Mouse (Mus musculus) right cerebral cortex, postnatal 25 days (tissue): ENCODE results near the gene Clpsl2.

Source experiments
- DNase-seq: peaks from one replicate; pipeline ENCODE4 v3.0.0; 2022

Gene Clpsl2

GRCm38 (mm10) chr17:28549111-28549510 is at the start of gene Clpsl2:
TSS of gene Clpsl2 (plus strand) at chr17:28549411.
- DNase-seq, result no peak

DNA sequence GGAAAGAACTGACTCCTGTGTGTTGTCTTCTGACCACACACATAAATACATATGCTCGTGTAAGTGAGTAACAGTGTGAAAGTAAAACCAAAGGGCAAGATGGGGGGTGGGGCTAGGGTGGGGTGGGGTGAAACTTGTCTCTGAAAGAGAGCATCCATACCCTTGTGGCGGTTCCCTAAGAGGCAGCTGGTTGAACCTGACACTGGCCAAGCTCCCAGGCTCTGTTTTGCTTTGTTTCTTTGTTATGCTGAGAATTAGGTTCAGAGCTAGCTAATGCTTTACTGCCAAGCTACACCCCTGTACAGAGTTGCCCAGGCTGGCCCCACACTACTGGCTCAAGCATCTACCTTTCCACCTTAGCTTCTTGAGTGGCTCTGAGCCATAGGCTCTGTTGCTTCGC is 48.7 kb upstream of the Clpsl2 start:
- no peak for DNase-seq

GRCm38 (mm10) chr17:28502196-28502821 is 46.9 kb upstream of the Clpsl2 start:
- no peak for DNase-seq

- no peak for DNase-seq
These were observed 45.0 kb upstream of the Clpsl2 start for GRCm38 (mm10) chr17:28504182-28504581.

- no peak for DNase-seq
These were observed 43.6 kb upstream of the Clpsl2 start for GRCm38 (mm10) chr17:28505591-28505990.

GRCm38 (mm10) chr17:28506895-28507294 is 42.3 kb upstream of the Clpsl2 start:
- DNase-seq, result no peak

GRCm38 (mm10) chr17:28507496-28507895 is 41.7 kb upstream of the Clpsl2 start:
- no peak for DNase-seq

- no peak for DNase-seq
These were observed 38.5 kb upstream of the Clpsl2 start for GRCm38 (mm10) chr17:28510445-28511342.

DNA sequence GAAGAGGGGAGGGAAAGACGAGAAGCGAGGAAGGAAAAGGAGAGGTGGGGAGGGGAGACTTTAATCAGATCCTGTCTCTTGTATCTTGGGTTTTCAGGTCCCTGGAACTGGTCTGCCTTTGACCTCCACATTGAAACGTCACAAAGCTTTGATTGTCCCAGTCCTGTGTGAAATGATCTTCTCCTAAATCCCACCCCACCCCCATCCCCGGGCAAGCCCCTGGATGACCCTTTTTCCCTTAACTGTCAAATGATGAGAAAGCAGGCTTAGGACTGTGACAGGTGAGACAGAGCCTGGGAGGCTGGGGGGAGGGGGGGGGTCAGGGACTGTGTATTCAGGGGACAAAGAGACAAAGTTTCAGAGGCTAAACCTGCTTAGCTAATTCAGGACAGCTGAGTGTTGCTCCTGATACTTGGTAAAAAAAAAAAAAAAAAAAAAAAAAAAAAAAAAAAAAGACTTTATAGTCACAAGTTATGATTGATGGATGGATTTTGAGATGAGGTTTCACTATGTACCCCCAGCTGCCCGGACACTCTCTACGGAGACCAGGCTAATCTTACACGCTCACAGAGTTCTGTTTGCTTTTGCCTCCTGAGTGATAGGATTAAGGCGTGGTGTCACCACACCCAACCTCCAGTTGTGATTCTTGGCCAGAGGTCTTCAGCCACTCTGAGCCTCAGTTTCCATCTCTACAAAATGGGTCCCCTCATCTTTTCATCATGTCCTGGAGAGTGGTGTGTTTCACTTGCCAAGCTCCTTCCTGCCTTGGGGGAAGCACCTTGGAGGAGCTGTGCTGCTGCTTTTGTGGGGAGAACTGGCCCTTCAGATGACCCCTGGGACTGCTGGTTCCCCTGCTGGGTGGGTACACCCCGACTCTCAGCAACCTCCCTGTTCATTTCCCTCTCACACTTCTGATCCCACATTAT is 37.3 kb upstream of the Clpsl2 start:
- DNase-seq, result no peak

- DNase-seq, result no peak
These were observed 36.5 kb upstream of the Clpsl2 start for GRCm38 (mm10) chr17:28512696-28513095.

DNA sequence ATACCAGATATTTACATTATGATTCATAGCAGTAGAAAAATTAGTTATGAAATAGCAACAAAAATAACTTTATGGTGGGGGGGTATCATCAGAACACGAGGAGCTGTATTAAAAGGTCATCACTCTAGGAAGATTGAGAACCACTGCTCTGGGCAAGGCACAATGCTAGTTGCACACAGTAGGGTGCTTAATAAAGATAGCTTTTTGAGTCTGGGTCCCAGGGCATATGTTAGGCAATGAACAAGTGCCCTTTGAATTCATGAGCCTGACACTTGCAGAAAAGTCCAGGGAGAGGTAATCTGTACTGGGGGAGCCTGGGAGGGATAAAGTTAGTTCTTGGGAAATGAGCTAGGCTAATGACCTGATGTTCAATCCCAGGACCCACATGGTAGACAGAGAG is 35.9 kb upstream of the Clpsl2 start:
- DNase-seq, result no peak

DNA sequence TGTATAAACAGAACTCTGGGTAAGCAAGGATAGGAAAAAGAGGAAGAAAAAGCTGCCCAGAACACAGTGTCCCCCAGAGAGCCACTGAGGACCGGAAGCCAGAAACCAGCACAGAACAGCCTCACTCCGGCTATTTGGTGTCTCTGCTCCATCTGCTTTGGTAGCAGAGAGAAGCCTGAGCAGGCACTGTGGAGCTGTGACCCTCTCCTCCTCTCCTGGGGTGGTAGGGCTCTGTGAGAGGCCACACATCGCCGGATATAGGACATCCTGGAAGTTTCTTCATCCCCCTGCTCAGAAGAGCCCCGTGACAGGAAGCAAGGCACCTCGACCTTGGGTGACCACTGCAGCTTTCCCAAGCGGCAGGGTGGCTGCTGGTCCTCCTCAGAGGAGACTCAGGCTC is 35.4 kb upstream of the Clpsl2 start:
- DNase-seq, result no peak

GRCm38 (mm10) chr17:28514555-28514954 is 34.7 kb upstream of the Clpsl2 start:
- DNase-seq, result no peak

DNA sequence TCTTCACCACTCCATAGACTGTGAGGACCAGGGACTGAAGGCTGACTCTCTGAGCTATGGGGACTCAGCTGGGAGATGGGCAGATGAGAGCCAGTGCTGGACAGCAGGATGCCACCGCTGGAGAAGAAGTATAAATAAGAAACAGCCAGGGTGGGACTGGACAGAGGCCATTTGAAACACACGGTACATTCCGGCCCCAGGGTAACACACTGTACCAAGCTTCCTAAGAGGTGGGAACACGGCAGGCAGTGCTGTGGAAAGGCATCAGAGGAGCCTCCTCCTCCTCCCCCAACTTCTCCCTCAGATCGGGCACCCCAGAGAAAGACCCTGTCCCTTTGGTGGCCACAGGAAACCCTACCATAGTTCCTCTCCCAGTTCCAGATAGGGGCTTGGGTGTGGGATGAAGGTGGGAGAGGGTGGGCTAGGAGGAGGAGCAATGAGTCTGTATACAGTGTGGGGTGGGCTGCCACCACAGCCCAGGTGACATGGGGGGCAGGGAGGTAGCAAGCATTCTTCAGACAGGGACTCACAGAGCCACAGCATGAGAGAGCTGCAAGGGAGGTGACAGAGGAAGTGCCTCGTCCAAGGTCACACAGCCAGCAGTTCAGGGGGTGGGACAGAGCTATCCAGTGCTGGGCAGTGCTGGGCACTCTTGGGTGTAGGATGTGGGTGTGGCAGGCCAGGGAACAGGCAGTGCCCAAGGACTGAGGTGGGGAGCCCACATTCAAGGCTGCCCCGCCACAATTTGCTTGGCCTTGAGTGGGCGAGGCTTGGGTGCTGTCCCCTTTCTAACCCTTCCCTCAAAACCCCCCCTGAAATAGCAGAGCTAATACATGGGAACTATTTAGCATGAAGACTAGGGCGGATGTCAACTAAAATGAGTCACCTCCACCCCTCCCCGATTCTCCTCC is 33.5 kb upstream of the Clpsl2 start:
- DNase-seq, result no peak

DNA sequence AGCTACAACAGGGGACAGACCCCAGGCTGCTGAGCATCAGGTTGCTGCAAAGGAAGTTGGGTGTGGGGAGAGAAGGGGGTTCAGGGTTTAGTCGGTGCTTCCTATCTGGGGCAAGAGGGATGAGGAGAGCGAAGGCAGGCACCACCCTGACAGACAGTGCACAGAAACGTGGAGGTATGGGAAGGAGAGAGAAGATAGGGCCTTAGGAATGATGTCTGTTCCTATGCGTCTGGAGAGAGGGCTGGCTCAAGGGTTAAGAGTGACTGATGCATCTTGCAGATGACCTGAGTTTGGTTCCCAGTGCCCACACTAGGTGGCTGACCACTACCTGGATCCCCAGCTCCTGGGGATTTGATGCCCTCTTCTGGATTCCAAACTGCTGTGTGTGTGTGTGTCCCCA is 32.3 kb upstream of the Clpsl2 start:
- no peak for DNase-seq

- peak; percentile 43 for DNase-seq
These were observed 31.7 kb upstream of the Clpsl2 start, which contains the start of gene Fkbp5 for GRCm38 (mm10) chr17:28517441-28517955. TSS of gene Fkbp5 (minus strand) at chr17:28517527.

GRCm38 (mm10) chr17:28517956-28518614 is 31.1 kb upstream of the Clpsl2 start:
- peak; percentile 89 for DNase-seq

- DNase-seq, result no peak
These were observed 30.6 kb upstream of the Clpsl2 start for GRCm38 (mm10) chr17:28518615-28519071.

DNA sequence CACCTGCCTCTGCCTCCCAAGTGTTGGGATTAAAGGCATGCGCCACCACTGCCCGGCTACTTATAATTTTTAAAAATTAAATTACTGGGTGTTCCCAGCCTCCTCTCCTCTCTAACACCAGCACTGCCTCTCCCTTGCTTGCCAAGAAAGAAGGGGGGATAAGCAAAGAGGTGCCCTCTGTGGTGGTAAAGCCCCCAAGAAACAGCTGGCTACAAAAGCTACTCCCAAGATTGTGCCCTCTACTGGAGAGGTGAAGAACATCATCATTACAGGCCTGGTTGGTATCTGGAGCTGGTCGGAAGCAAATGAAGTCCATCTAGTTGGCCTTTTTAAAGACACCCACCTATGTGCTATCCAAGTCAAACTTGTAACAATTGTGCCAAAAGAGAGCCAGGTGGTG is 29.4 kb upstream of the Clpsl2 start:
- no peak for DNase-seq

GRCm38 (mm10) chr17:28520561-28520960 is 28.6 kb upstream of the Clpsl2 start:
- DNase-seq, result no peak

GRCm38 (mm10) chr17:28521071-28521726 is 28.0 kb upstream of the Clpsl2 start:
- no peak for DNase-seq
